Mouse (Mus musculus): ENCODE results near the gene Dbx2.

- TF ChIP-seq CTCF (IDR thresholded peaks at IDR 0.05; ENCODE audit: low read depth) (no peak), EP300 (IDR thresholded peaks at IDR 0.05; ENCODE audit: low read depth) (no peak)
These were observed 16.0 kb downstream of the Dbx2 start for GRCm38 (mm10) chr15:95639829-95640134.
